Mouse (Mus musculus) frontal cortex, adult (tissue): Measurements from ENCODE around the gene Tc2n.
"Not testable (repeated sequence)": the region's sequence is repeated elsewhere in the genome, so short reads cannot be mapped to it uniquely, and the experiment has no call there.

Experiments
- ATAC-seq: cut with Nextera tagmentation; 2 replicates; pipeline ENCODE4 v1.9.2; 2017; ENCODE audit warnings: mild to moderate bottlenecking, moderate library complexity, mixed read lengths; ENCODE audit not compliant: low TSS enrichment

Gene Tc2n

DNA sequence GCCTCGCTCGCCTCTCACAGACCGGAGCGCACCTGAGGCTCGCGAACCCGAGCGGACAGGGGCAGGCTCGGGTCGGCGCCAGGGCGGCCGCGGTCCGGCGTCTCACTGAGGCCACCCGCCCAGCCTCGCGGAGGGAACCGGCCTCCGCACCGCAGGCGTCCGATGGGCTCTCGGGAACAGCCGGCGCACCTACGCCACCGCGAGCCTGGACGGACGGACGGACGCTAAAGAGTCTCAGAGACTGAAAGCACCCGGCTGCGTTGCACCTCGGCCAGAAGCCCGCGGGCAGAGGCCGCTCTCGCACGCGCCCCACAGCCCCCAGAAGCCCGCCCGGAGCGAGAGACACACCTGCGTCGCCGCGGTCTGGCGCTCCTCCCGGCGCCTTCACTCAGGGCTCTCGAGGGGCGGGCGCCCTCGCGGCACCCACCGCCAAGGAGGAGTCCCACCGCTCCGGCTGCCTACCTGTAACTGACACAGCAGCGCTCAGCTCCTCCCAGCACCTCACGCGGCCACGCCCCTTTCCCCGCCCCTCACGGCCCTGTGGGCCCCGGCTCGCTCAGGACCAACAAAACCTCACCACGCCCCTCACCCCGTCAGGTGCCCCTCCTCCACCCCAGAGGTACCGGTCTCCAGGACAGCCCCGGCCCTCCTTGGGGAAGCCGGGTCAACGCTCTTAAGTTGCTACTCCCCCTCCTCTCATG is at the start of gene Tc2n:
Gene Tc2n, minus strand, starts transcription at position 470 of the 701 bp plus-strand sequence.
- ATAC-seq = peak; percentile 55; the same call in 1 of the 2 replicates

DNA sequence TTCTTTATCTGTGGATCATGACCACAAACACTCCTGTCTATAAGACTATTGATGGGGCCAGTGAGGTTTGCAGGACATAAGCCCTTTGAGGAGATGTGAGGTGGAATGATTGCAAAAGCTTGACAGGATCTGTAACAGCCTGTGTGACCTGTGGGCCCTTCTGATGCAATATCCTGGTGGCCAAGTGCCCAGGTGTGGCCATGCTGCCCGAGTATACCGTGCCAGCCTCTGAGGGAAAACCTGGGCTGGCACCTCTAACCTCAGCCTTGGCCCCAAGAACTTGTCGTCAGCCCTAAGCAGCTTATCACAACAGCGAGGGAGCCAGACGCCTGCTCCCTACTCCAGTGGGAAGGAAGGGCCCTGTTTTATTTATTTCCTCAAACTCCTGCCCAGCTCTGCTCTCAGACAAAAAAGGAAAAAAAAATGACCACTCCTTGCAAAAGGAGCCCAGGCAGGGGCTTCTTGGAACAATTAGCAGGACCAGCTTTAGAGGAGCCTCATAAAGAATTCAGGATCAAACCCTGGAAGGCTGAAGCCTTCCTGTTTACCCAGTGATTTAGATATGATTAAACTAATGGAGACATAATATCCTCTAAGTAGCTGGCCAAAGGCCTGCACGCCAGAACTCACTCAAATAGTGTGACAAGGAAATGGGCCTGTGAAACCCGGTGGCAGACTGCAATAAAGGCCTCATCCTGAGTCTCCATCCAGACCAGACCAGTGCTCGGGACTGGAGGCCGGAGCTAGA is 49.2 kb upstream of the Tc2n start:
- ATAC-seq = no peak

DNA sequence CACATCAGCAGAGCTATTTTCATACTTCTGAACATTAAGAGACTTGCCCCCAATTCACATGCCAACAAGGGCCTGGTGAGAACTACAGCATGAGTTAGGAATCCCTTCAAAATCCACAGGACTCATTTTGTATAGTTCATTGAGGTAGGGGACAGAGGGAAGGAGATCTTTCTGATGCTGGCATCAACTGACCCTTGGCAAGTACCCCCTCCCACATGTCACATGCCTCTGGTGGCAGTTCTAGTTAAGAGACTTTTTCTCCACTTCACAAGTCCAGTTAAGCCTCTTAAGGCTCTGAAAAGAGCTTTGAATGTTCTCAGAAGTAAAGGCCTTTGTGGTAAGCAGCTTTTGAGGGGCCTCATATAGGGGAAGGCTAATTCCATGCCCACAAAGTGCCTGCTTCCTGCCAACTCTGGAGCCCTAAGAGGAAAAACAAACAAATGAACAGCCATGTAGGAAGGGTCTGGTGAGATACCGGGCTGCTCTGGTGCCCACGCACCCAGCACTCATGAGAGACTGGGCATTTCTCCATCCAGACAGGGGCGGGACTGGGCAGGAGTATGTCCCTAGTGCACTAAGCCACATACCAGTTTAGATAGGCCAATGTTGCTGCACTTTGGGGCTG is 48.0 kb upstream of the Tc2n start:
- no peak for ATAC-seq

DNA sequence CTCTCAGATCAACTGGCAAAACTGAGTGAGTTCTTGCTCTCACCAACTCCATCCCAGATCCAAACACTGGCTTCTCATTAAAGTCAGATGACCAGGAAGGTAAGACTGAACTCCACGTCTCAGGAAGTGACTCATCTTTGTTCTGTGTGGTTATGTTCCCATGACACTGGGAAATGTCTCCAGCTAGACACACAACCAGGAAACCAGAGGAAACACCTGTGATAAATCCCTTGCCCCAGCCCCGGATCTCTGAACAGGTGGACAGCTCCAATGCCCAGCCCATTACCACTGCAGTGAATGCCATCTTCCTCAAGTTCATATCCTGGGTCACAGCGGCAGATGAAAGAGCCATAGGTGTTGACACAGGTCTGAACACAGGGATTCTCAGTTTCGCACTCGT is 46.5 kb upstream of the Tc2n start:
- ATAC-seq = no peak

DNA sequence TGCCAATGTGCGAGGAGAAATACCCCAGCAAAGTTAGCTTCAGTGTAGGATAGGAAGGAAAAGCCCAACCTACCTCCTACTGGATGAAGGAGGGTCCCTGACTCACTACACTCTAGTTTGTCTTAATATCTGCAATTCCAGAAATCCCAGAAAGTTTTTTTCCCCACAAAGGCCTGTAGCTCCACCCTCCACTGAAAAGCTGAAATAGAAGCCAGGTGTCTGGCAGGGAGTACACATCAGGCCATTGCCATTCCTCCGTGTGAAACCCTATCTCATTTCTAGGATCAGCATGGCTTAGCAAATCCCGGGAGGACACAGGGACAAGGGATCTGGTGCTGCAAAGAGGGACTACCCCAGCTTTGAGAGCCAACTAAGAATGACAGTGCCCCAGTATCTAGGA is 44.7 kb upstream of the Tc2n start:
- ATAC-seq = no peak

GRCm38 (mm10) chr12:101762054-101762453 is 43.7 kb upstream of the Tc2n start:
- no peak for ATAC-seq

GRCm38 (mm10) chr12:101759440-101760045 is 41.2 kb upstream of the Tc2n start:
- no peak for ATAC-seq

- no peak for ATAC-seq
Measured at GRCm38 (mm10) chr12:101758698-101759097, 40.4 kb upstream of the Tc2n start.

GRCm38 (mm10) chr12:101742375-101742774 is 24.1 kb upstream of the Tc2n start:
- no peak for ATAC-seq

- no peak for ATAC-seq
Measured at GRCm38 (mm10) chr12:101740486-101740885, 22.2 kb upstream of the Tc2n start.

- ATAC-seq = no peak
Measured at GRCm38 (mm10) chr12:101740045-101740444, 21.7 kb upstream of the Tc2n start.

- ATAC-seq = no peak
Measured at GRCm38 (mm10) chr12:101718755-101719150, 430 bp upstream of the Tc2n start.

GRCm38 (mm10) chr12:101699176-101699575 is 19.1 kb downstream of the Tc2n start:
- ATAC-seq = no peak

- ATAC-seq = no peak
Measured at GRCm38 (mm10) chr12:101696521-101696920, 21.8 kb downstream of the Tc2n start.

DNA sequence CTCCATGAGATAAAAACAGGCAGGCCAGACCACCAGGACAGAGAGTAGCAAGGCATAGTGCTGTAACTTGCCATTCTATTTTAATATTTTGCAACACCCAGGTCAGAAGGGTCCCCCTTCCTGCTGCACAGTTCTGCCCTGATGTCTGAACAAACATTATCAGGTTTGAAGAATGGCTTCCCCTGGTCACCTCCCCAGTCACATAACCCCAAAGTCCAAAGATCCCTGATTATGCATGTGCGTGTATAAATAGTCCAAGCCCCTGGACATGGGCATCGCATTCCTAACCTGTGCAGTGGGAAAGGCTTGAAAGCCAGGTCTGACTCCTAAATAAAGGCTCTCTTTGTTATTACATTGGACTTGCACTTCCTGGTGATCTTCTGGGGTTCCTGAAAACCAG is 37.8 kb downstream of the Tc2n start:
- no peak for ATAC-seq

- ATAC-seq = no peak
Measured at GRCm38 (mm10) chr12:101667502-101667901, 50.8 kb downstream of the Tc2n start.

GRCm38 (mm10) chr12:101633137-101633536 is 85.2 kb downstream of the Tc2n start:
- no peak for ATAC-seq

DNA sequence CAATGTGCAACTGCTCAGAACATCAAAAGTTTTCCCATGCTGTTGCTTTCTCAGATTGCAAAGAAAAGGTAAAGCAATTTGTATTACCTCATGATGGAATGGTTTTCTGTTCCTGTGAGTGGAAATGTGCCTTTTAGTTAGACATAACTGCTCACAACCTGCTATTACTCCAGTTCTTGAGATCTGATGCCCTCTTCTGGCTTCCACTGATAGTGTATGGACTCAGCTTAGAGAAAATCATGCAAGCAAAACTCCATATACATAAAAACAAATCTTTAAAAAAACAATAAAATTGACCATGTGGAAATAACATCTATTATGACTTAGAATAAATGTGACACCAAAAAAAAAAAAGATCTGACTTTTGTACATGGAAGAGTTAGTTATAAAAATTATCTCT is 111.7 kb downstream of the Tc2n start:
- not testable (repeated sequence) for ATAC-seq
